Comparison of ENCODE assay signal across 19 mouse cellular contexts in the genomic region with DNA sequence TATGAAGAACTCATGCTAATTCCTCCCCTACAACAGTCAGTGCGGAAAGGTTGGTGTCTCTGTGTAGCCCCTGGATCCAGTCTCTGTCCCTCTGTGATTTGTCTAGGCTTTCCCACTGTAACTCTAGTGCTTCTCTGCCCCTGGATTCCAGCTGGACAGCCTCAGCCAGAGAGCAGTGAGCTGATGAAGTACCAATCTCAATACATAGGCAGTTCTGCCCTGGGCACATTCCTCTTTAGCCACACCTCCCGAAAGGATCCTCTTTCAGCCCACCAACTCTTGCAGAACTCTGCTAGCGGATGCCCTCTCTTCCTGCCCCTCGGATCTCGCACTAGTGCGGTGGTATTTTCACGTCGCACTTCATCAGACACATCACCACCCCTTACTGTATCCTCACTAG. TPM values are rescaled to one million over a fixed set of nuclear protein-coding genes. Genes with fewer than 3 reads are reported as not detected.
A peak's percentile ranks its signal among the peaks of the same experiment; 100 is the strongest.
DNase-seq lines count a peak whose midpoint lies in the region; ATAC-seq and TF ChIP-seq lines count a peak whose summit lies in the region.
"Had no signal": no experiment of that assay in that cellular context is flagged by ENCODE, and none has a peak within 500 bp of the region (broad histone marks: within the 10 kb centered on the region; RNA-seq: fewer than 3 reads in every experiment).

No protein-coding gene starts in this region.

- peaks cover 45% of the 10 kb centered on the region for H3K4me1 ChIP-seq in heart, embryonic 12.5 days (replicated peaks)
- peaks cover 11% of the 10 kb centered on the region for H3K4me1 ChIP-seq in kidney, embryonic 15.5 days
- peaks cover 2% of the 10 kb centered on the region; the same call in 1 of the 2 replicates for H3K4me1 ChIP-seq in lung, postnatal 0 days (ENCODE audit: insufficient read depth, low read depth, low read length)

- H3K27ac ChIP-seq in heart, embryonic 12.5 days (ENCODE audit: poor library complexity, severe bottlenecking): peak overlapping the region; percentile 62
- no peak overlapping the region for H3K27ac ChIP-seq in kidney, embryonic 15.5 days
- H3K27ac ChIP-seq in lung, postnatal 0 days (ENCODE audit: low read length): no peak overlapping the region
- H3K27ac ChIP-seq: embryonic facial prominence, embryonic 15.5 days; limb, embryonic 13.5 days; liver, embryonic 14.5 days; macrophage had no signal

- H3K36me3 ChIP-seq in heart, embryonic 12.5 days: no peaks in the 10 kb centered on the region
- H3K36me3 ChIP-seq in kidney, embryonic 15.5 days: no peaks in the 10 kb centered on the region
- no peaks in the 10 kb centered on the region for H3K36me3 ChIP-seq in lung, postnatal 0 days (ENCODE audit: insufficient read depth, low read length)

- no peak for TF ChIP-seq CTCF in lung, postnatal 0 days (IDR thresholded peaks at IDR 0.05)

- H3K9ac ChIP-seq in heart, embryonic 12.5 days: no peak overlapping the region
- no peak overlapping the region for H3K9ac ChIP-seq in kidney, embryonic 15.5 days
- H3K9ac ChIP-seq in lung, postnatal 0 days (replicated peaks; ENCODE audit: low read depth): no peak overlapping the region
- H3K9ac ChIP-seq: embryonic facial prominence, embryonic 15.5 days; limb, embryonic 13.5 days; liver, embryonic 14.5 days had no signal

- 21% methylated on average over 8 of the region's 8 CpGs for WGBS in heart, embryonic 12.5 days
- WGBS in kidney, embryonic 15.5 days: 22% methylated on average over 8 of the region's 8 CpGs
- WGBS in lung, postnatal 0 days: 32% methylated on average over 8 of the region's 8 CpGs

- intact Hi-C loops in heart, postnatal 25 days (cut with DNase I): no loop called here

- no peak; the same call in 1 of the 2 replicates for ATAC-seq in heart, embryonic 12.5 days (ENCODE audit: insufficient number of reproducible peaks, low FRiP score)
- ATAC-seq in kidney, embryonic 15.5 days (replicated peaks; ENCODE audit: low FRiP score): peak; percentile 79
- ATAC-seq in lung, postnatal 0 days: peak; percentile 52

- no peak for DNase-seq in heart, postnatal 25 days (ENCODE audit: low spot score)
- DNase-seq in kidney, postnatal 4 days: no peak
- peak; percentile 61 for DNase-seq in lung, postnatal 0 days (ENCODE audit: low spot score)
- no peak for DNase-seq in lung, postnatal 10 days
- DNase-seq in mesoderm, embryonic 11.5 days (ENCODE audit: low read depth, low spot score): peak; percentile 41
- DNase-seq in adrenal gland, postnatal 4 days (ENCODE audit: low spot score in 2 of 2): no peak
- DNase-seq: B cell, adult 2 months; cerebellum, adult 2 months; cerebellum, postnatal 36 days; kidney, adult 18-20 months; right cerebral cortex, adult 18-20 months; thymus, postnatal 25 days had no signal

- no peak overlapping the region for H3K4me3 ChIP-seq in heart, embryonic 12.5 days
- H3K4me3 ChIP-seq in kidney, embryonic 15.5 days (replicated peaks): no peak overlapping the region
- H3K4me3 ChIP-seq in lung, postnatal 0 days (ENCODE audit: low read depth, low read length): no peak overlapping the region
- H3K4me3 ChIP-seq: embryonic facial prominence, embryonic 15.5 days; limb, embryonic 13.5 days had no signal

- no peaks in the 10 kb centered on the region for H3K9me3 ChIP-seq in heart, embryonic 12.5 days (replicated peaks)
- H3K9me3 ChIP-seq in kidney, embryonic 15.5 days (replicated peaks): no peaks in the 10 kb centered on the region
- no peaks in the 10 kb centered on the region for H3K9me3 ChIP-seq in lung, postnatal 0 days (ENCODE audit: low read length)
- H3K9me3 ChIP-seq: embryonic facial prominence, embryonic 15.5 days; limb, embryonic 13.5 days had no signal

- H3K4me2 ChIP-seq in heart, embryonic 12.5 days: no peak overlapping the region
- H3K4me2 ChIP-seq in kidney, embryonic 15.5 days: no peak overlapping the region
- no peak overlapping the region for H3K4me2 ChIP-seq in lung, postnatal 0 days (replicated peaks; ENCODE audit: low read depth, low read length)
- H3K4me2 ChIP-seq: embryonic facial prominence, embryonic 15.5 days; limb, embryonic 13.5 days; midbrain, embryonic 11.5 days had no signal

- no peaks in the 10 kb centered on the region for H3K27me3 ChIP-seq in heart, embryonic 12.5 days (replicated peaks)
- H3K27me3 ChIP-seq in kidney, embryonic 15.5 days: no peaks in the 10 kb centered on the region
- H3K27me3 ChIP-seq in lung, postnatal 0 days (replicated peaks; ENCODE audit: insufficient read depth, low read length): no peaks in the 10 kb centered on the region
- H3K27me3 ChIP-seq: embryonic facial prominence, embryonic 15.5 days; limb, embryonic 13.5 days had no signal

- TF ChIP-seq EP300 in lung, postnatal 0 days (IDR thresholded peaks at IDR 0.05): no peak

RNA-seq across cellular contexts. Expression of gene Mr1, which starts 11.7 kb away (rescaled TPM):
- polyA plus RNA-seq in heart, embryonic 12.5 days (2016; fragmentation: Nextera tagmentation; extraction: Ambion mirVana): 3.9 and 4.2 TPM in 2 replicates
- total RNA-seq in heart, postnatal 25 days (2021): 1 to 10 TPM; 5.9 to 6.4 TPM
- polyA plus RNA-seq in kidney, embryonic 15.5 days (2015; fragmentation: Nextera tagmentation; extraction: Ambion mirVana): 5.7 and 6.3 TPM in 2 replicates
- 10.5 and 13.2 TPM in 2 replicates for polyA plus RNA-seq in lung, postnatal 0 days (2015; fragmentation: Nextera tagmentation; extraction: Ambion mirVana)
- 10 to 100 TPM; 27.8 to 33.1 TPM for total RNA-seq in adrenal gland, postnatal 4 days (2021)

RNA-seq across cellular contexts. Expression of gene Stx6, which starts 23.6 kb away (rescaled TPM):
- polyA plus RNA-seq in heart, embryonic 12.5 days (2016; fragmentation: Nextera tagmentation; extraction: Ambion mirVana): 62.1 and 69.5 TPM in 2 replicates
- total RNA-seq in heart, postnatal 25 days (2021): 10 to 100 TPM; 25.2 to 26.5 TPM
- polyA plus RNA-seq in kidney, embryonic 15.5 days (2015; fragmentation: Nextera tagmentation; extraction: Ambion mirVana): 65.5 and 82.4 TPM in 2 replicates
- 74.3 and 77.4 TPM in 2 replicates for polyA plus RNA-seq in lung, postnatal 0 days (2015; fragmentation: Nextera tagmentation; extraction: Ambion mirVana)
- 10 to 100 TPM; 72.5 to 76.7 TPM for total RNA-seq in adrenal gland, postnatal 4 days (2021)

RNA-seq across cellular contexts. Expression of gene Ier5, which starts 35.4 kb away (rescaled TPM):
- 8.9 and 10.9 TPM in 2 replicates for polyA plus RNA-seq in heart, embryonic 12.5 days (2016; fragmentation: Nextera tagmentation; extraction: Ambion mirVana)
- total RNA-seq in heart, postnatal 25 days (2021): 10 to 100 TPM; 12.7 to 16.5 TPM
- polyA plus RNA-seq in kidney, embryonic 15.5 days (2015; fragmentation: Nextera tagmentation; extraction: Ambion mirVana): 7.5 and 7.6 TPM in 2 replicates
- polyA plus RNA-seq in lung, postnatal 0 days (2015; fragmentation: Nextera tagmentation; extraction: Ambion mirVana): 10.9 and 15.3 TPM in 2 replicates
- total RNA-seq in adrenal gland, postnatal 4 days (2021): 10 to 100 TPM; 12.8 to 14.4 TPM

Comparison
In these comparisons a context has a peak if more than half of its experiments do, and no peak if none do; other contexts are left out.
1. DNase-seq: peak in lung, postnatal 0 days (single experiment) and mesoderm, embryonic 11.5 days (single experiment); none in heart, postnatal 25 days (single experiment), kidney, postnatal 4 days (0 of 2), lung, postnatal 10 days (single experiment) and adrenal gland, postnatal 4 days (0 of 2).